Mouse (Mus musculus): ENCODE measurements at regions not wholly inside any gene's neighbourhood (a gene's known extent, or its start where the extent isn't known, plus 50 kb on each side); places are given as distances from the start of the nearest gene placed in this dataset.

DNA sequence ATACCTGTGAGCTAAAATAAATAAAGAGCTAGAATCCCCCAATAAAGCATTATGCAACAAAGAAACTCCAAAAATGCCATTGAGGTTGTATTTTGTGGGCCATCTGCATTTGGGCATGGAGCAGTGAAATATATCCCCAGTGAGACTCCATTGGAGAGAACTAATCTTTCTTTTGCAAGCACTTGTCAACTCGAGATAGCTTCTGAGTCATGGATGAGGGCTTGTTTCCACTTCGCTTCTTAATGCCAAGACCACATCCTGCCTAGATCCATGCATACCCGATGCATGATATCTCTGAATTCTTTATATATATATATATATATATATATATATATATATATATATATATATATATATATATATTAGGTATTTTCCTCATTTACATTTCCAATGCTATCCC is 349.0 kb upstream of the Slc8a1 start:
- DNase-seq (ENCODE audit: extremely low spot score, low read depth, low spot score): no peak

DNA sequence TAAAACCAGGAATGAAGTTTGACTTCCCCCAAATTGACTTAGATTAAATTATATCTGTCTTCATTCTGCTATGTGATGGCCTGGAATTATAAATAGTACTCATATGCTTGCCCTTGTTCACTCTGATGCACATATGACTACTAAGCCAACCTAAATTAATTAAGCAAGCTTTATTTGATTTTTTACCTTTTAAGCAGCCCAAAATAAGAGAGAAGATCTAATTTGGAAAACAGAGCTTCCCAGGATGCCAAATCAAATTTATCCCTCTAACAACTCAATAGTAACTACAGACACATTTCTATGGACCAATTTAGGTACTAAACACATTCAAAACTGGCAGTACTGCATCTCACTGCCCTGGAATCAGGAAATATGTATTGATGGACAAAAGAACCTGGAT is 342.1 kb upstream of the Slc8a1 start:
- DNase-seq (ENCODE audit: extremely low spot score, low read depth, low spot score): no peak

Data from hindlimb bud, embryonic 11.5 days (tissue).